Mouse (Mus musculus): ENCODE data around the gene Lrsam1.
"Not testable (repeated sequence)": the region's sequence is repeated elsewhere in the genome, so short reads cannot be mapped to it uniquely, and the experiment has no call there.

Lrsam1 gene

GRCm38 (mm10) chr2:32961192-32961995 lies at the start of gene Lrsam1, which contains the start of gene Rpl12:
Lrsam1 (minus strand) TSS chr2:32961614.
Rpl12 (plus strand) TSS chr2:32961559.
- DNase-seq (ENCODE audit: low read depth, low spot score) = peak; percentile 84

GRCm38 (mm10) chr2:33009055-33009454 lies 47.6 kb upstream of the Lrsam1 start:
- not testable (repeated sequence) for DNase-seq (ENCODE audit: low read depth, low spot score)

GRCm38 (mm10) chr2:33005041-33005440 lies 43.6 kb upstream of the Lrsam1 start:
- no peak for DNase-seq (ENCODE audit: low read depth, low spot score)

- no peak for DNase-seq (ENCODE audit: low read depth, low spot score)
Measured at GRCm38 (mm10) chr2:33002144-33002543, 40.7 kb upstream of the Lrsam1 start.

GRCm38 (mm10) chr2:32999752-33000151 lies 38.3 kb upstream of the Lrsam1 start:
- no peak for DNase-seq (ENCODE audit: low read depth, low spot score)

- no peak for DNase-seq (ENCODE audit: low read depth, low spot score)
Measured at GRCm38 (mm10) chr2:32997792-32998191, 36.4 kb upstream of the Lrsam1 start.

GRCm38 (mm10) chr2:32997081-32997480 lies 35.7 kb upstream of the Lrsam1 start:
- DNase-seq (ENCODE audit: low read depth, low spot score) = no peak

- DNase-seq (ENCODE audit: low read depth, low spot score) = no peak
Measured at GRCm38 (mm10) chr2:32992130-32992529, 30.7 kb upstream of the Lrsam1 start.

GRCm38 (mm10) chr2:32990167-32990832 lies 28.9 kb upstream of the Lrsam1 start:
- no peak for DNase-seq (ENCODE audit: low read depth, low spot score)

GRCm38 (mm10) chr2:32989376-32989775 lies 28.0 kb upstream of the Lrsam1 start:
- DNase-seq (ENCODE audit: low read depth, low spot score) = no peak

GRCm38 (mm10) chr2:32985844-32986243 lies 24.4 kb upstream of the Lrsam1 start:
- DNase-seq (ENCODE audit: low read depth, low spot score) = no peak

- DNase-seq (ENCODE audit: low read depth, low spot score) = no peak
Measured at GRCm38 (mm10) chr2:32983617-32984016, 22.2 kb upstream of the Lrsam1 start.

- DNase-seq (ENCODE audit: low read depth, low spot score) = no peak
Measured at GRCm38 (mm10) chr2:32982700-32983099, 21.3 kb upstream of the Lrsam1 start.

- peak; percentile 78 for DNase-seq (ENCODE audit: low read depth, low spot score)
Measured at GRCm38 (mm10) chr2:32981725-32982271, 20.4 kb upstream of the Lrsam1 start, which contains the start of gene Slc2a8. Slc2a8 (minus strand) TSS chr2:32982083.

GRCm38 (mm10) chr2:32981281-32981680 lies 19.9 kb upstream of the Lrsam1 start:
- no peak for DNase-seq (ENCODE audit: low read depth, low spot score)

- no peak for DNase-seq (ENCODE audit: low read depth, low spot score)
Measured at GRCm38 (mm10) chr2:32979675-32980074, 18.3 kb upstream of the Lrsam1 start.

GRCm38 (mm10) chr2:32978675-32979074 lies 17.3 kb upstream of the Lrsam1 start:
- no peak for DNase-seq (ENCODE audit: low read depth, low spot score)

- no peak for DNase-seq (ENCODE audit: low read depth, low spot score)
Measured at GRCm38 (mm10) chr2:32977114-32977513, 15.7 kb upstream of the Lrsam1 start.

GRCm38 (mm10) chr2:32974216-32974615 lies 12.8 kb upstream of the Lrsam1 start:
- no peak for DNase-seq (ENCODE audit: low read depth, low spot score)

GRCm38 (mm10) chr2:32971235-32971634 lies 9.8 kb upstream of the Lrsam1 start:
- no peak for DNase-seq (ENCODE audit: low read depth, low spot score)

GRCm38 (mm10) chr2:32969326-32969725 lies 7.9 kb upstream of the Lrsam1 start:
- no peak for DNase-seq (ENCODE audit: low read depth, low spot score)

- no peak for DNase-seq (ENCODE audit: low read depth, low spot score)
Measured at GRCm38 (mm10) chr2:32968024-32968614, 6.7 kb upstream of the Lrsam1 start.

Data from retina, adult 2 months (tissue).